Mouse (Mus musculus) megakaryocyte, adult 5-6 weeks (primary cell): ENCODE results near the gene Cog1. TPM values are rescaled to one million over a fixed set of nuclear protein-coding genes. Genes with fewer than 3 reads are reported as not detected.

ENCODE experiments used
- ATAC-seq: 2 replicates; pipeline ENCODE4 v1.8.0; 2016; ENCODE audit warnings: mild to moderate bottlenecking, inconsistent platforms; ENCODE audit not compliant: poor library complexity, severe bottlenecking
- total RNA-seq, 2 experiments: library from RNA; stranded (forward) in 1 of 2; stranded (reverse) in 1 of 2; fragments of 153-499, 151-499 nt in 1 of 2; fragments of 221-1000, 200-1000 nt in 1 of 2; gene quantifications; 2 replicates each; pipeline versions ENCODE4 v1.2.3 to v1.2.4; 2015 to 2017

The Cog1 gene
- total RNA-seq, 2 experiments from 2014 or later = 15.3 to 31.2 TPM

DNA sequence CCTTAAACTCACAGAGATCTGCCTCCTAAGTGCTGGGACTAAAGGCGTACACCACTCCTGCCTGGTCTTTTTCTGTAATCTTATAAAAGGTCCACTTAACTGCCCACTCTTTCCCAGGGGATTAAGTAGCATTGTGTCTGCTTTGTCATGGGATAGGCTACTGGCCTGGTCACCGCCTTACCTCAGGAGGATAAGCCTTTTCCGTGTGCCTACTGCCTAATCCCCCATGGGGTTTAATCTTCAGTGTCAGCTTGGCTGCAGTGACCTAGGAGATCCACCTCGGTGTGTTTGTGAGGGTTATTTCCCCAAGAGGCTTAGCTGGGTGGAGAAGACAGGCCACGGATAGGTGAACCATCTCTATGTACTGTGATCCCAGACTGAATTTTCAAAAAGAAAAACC is 48.6 kb downstream of the Cog1 start:
- ATAC-seq = no peak

DNA sequence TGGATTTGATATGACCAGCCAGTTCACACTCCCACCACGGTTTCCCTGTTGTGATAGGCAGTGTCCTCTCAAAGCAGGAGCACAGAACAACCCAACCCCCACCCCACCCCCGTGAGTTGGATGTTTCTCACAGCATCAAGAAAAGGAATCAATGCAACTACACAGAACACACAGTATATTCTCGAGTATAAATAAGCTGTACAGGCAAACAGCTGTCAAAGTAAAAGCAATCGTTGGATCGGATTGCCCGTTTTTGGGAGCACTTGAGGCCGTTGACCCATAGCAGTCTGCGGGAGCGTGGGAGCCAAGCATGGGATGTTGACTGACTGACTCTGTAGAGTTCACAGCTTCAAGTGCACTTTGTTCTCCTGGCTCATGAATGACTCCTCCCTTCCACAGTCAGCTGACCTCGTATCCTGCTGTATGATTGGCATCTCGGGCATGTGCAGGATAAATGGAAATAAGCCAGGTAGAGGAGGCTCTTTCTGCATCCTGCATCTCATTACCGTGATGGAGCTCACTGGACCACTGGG is 49.1 kb downstream of the Cog1 start:
- no peak for ATAC-seq

DNA sequence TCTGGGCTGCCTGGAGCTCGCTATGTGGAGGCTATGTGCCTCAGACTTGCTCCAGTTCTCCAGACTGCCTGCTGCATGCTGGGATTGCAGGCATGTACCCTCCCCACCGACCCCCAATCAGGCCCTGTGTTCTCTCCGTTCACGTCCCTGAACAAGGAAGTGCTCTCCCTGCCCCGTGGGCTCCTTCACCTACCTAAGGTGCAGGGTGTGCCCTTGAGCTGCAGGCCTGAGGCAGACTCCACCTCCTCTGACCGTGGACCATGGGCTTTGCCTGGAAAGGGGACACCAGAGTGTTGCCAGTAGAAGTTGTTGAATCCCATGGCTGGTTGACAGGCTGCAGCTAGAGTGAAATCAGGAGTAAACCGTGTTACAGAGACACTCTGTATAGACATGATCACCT is 50.7 kb downstream of the Cog1 start:
- no peak for ATAC-seq

DNA sequence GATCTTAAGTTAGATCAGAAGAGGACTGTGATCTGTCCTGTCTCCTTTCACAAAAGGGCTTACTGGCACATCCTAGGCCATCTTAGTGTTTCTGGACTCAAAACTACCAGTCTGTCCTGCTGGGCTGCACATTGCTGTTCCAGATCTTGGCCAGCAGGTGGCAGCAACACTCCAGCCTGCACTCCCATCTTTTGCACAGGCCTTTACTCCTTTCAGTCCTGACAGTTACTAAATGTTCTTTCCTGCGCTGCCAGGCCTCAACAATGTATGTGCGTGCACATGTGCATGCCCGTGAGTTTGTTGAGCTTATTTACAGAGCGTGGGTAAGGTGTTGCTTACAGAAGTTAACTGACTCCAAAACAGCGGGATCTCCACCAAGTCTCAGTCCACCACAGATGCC is 54.8 kb downstream of the Cog1 start:
- peak; percentile 90 for ATAC-seq

DNA sequence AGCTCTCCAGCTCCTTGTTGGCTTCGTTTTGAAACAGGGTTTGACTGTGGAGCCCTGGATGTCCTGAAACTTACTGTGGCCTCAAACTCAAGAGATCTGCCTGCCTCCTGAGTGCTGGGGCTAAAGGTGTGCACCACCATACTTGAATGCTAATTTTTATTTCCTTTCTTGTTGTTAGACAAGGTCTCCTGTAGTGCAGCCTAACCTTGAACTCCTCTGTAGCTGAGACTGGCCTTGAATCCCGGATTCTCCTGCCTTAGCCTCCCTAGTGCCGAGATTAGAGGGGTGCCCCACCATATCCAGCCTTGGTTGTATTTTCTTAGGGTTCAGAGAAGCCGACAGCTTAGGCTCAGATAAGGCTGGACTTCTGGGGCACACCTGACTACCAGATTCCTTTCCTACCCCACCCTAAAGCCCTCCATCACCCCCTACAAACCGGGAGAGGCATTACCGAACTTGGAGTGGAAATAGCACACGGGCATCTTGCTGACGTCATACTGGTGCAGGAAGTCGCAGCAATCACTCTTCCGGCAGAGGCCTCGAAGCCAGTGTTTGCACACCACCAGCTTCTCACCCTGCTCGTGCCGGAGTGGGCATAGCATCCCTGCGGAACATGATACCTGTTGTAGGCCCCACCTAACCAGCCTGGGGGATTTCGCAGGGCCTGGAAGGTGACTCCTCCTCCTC is 57.1 kb downstream of the Cog1 start:
- ATAC-seq = peak; percentile 81

DNA sequence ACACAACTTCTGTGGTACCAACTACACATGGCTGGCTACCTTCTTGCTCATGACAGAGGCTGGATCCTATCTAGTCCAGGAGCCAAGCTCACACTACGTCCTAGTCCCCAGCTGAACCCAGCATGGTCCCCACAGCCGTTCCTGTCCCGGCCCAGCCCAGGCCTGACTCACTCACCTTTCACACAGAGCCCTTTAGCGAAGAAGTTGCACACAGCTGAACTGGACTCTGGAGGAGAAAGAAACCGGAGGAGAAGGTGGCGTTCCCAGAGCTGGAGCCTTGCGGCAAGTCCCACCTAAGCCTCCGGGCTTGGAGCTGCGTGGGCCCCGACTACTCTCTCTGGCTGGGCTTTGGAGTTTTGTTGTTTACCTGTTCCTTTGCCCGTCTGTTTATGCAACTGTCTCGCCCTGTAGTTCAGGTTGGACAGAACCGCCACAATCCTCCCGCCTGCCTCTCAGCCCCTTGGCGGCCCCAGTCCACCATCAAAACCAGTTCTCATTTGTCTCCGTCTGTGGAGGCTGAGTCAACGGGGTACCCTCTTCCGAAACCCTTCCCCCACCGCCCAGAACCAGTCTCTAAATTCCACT is 59.8 kb downstream of the Cog1 start:
- ATAC-seq = no peak

DNA sequence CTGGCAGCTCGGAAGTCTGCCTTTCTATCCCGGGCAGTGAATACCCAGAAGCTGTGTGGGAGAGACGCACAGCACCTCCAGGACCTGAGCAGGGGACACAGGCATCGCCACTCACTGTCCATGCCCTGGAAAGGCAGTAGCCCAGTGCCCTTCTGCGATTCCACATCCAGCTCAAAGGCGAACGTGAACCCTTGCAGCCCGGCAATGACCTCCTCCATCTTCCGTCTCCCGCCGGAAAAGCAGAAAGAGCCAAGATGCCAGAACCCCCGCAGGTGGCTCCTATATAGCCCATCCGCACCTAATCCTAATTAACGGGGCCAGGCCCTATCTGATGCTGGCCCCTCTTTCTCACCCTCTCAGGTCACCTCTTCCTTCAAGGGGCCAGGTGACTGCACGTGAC is 60.3 kb downstream of the Cog1 start:
- ATAC-seq = no peak

DNA sequence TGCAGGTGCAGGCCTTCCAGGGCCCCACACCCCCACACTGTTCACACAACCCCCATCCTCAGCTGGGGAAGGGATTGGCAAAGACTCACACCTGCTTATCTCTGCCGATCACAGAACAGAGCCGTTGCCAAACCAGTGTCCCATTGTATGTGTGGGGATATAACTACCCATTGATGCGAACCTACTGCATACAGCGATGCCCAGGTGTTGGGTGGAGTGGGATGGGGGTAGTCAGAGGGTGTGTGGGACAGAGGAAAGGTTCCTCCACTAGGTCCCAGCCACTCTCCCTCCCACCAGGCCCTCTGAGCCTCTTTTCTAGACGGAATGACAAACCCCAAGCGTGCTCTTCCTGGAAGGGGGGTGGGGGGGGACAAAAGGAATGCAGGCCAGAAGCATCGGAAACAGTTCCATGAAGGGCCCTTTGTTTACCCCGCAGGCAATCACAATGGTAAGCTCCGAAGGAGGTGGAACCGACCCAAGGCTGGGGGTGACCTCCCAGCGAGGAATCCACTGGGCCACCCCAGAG is 60.8 kb downstream of the Cog1 start, which contains the start of gene Cpsf4l:
Cpsf4l (minus strand) TSS at position 287 of the 526 bp plus-strand sequence.
- no peak for ATAC-seq

DNA sequence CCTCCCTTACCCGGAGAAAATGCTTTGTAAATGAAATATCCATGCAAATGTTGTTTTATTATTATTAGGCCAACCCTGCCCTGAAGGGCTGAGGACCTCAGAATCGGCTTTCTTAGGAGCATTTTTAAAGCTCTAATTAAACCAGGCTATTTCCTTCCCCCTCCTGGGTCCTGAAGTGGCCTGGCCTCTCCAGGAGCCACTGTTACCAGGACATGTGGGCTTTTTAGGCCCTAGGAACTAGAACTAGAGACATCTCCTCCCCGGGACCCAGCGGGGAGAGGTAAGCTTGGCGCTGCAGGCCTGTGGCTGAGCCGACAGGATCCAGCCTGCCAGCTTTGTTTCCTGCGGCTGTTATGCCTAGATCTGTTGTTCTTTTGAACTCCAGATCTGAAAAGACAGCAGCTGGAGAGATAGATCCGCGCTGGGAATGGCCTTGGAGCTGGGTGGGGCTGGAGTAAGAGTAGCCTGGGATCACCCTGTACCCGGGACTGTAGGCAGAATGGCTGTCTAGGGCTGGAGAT is 61.3 kb downstream of the Cog1 start:
- no peak for ATAC-seq

DNA sequence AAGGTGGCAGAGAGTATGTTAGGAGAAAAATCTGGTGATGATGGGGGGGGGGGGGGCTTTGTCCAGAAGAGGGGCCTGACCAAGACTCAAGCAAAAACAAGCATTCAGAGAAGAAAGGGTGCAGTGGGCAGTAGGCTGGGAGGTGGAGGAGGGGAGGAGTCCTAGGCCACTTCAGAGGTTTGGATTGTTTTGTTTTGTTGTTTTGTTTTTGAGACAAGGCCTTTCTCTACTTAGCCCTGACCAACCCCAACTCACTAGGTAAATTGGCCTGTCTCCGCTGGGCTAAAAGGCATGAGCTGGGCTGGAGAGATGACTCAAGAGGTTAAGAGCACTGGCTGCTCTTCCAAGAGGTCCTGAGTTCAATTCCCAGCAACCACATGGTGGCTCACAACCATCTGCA is 62.1 kb downstream of the Cog1 start:
- no peak for ATAC-seq

DNA sequence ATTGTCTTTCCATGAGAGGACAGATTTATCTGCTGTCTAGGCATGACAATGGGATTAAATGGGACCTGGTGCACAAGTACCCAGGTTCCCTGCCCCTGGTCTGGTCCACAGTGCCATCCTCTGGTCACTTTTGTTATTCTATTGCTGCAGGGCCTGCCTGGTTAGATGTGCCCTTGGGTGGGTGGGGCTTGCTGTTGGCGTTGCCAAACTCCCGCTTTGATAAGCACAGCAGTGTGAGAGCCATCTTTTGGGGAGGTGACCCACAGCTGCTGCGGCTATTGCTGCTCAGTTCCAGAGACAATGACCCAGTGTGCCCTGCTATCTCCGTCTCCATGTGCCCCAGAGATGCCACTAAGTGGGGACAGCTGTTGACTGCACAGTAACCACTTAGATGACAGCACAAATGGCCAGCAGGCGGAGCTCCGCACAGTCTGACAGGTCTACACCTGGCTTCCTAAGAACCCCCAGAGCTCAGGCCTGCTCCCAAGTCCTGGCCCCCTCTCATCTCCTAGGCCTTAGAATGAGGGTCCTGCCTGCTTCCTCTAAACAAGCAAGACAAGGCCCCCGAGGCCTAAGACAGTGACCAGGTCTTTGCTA is 66.2 kb downstream of the Cog1 start:
- ATAC-seq = peak; percentile 84

DNA sequence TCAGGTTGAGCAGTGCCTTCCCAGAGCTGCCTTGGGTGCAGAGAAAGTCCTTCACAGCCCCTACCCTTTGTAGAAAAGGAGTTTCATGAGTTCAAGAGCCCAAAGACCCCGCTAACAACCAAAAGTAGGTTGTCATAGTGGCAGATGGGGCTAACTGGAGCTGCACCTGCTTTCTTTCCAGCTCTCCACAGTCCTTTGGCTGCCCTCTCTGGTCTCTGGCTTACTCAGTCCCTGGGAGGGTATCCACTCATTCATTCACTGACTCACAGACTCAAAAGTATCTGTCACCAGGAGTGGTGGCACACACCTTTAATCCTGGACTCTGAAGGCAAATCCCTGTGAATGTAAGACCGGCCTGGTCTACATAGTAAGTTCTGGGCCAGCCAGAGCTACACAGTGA is 67.2 kb downstream of the Cog1 start:
- no peak for ATAC-seq

Other genes with a start within 250 kb of the Cog1 start
- 0.18 TPM in 1 of 2 replicates, not detected in the other for gene Sstr2, start 29.8 kb upstream of the Cog1 start, total RNA-seq (2015)
- not detected in 2 replicates for gene Sstr2, start 29.8 kb upstream of the Cog1 start, total RNA-seq (2017)
- gene Slc39a11, start 910 bp downstream of the Cog1 start, total RNA-seq (2015) = 11.2 and 13.1 TPM in 2 replicates
- 11.3 and 11.4 TPM in 2 replicates for gene Slc39a11, start 910 bp downstream of the Cog1 start, total RNA-seq (2017)
- 15.5 and 16.1 TPM in 2 replicates for gene Fam104a, start 35.0 kb downstream of the Cog1 start, total RNA-seq (2015)
- 11.2 and 19.6 TPM in 2 replicates for gene Fam104a, start 35.0 kb downstream of the Cog1 start, total RNA-seq (2017)
- gene D11Wsu47e, start 35.2 kb downstream of the Cog1 start, total RNA-seq (2015) = 3.2 and 5.4 TPM in 2 replicates
- gene D11Wsu47e, start 35.2 kb downstream of the Cog1 start, total RNA-seq (2017) = 10.3 and 13.1 TPM in 2 replicates
- gene Cpsf4l, start 60.8 kb downstream of the Cog1 start, total RNA-seq (2015) = not detected in 2 replicates
- gene Cpsf4l, start 60.8 kb downstream of the Cog1 start, total RNA-seq (2017) = not detected in 2 replicates
- gene Cdc42ep4, start 102.7 kb downstream of the Cog1 start, total RNA-seq (2015) = 14.0 and 20.1 TPM in 2 replicates
- 26.9 and 27.8 TPM in 2 replicates for gene Cdc42ep4, start 102.7 kb downstream of the Cog1 start, total RNA-seq (2017)